8 mouse cellular contexts compared by ENCODE assay signal in the genomic region with DNA sequence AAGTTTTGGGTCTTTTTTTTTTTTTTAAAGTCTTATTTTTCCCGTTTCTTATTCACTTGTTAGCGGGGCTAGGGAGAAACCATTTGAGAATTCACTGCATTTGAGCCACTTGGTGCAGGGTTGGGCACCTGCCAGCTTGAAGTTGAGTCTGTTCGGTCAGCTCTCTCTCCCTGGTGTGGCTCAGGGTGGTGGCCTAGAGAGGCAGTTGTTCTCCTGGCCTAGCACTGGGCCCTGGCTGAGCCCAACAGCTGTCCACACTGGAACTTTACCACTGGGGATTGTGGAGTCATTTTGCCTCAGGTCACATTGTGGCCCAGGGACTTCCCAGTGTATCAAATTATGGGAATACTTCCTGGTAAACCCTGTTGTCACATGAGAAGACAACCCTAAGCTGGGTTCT. TPM values are rescaled to one million over a fixed set of nuclear protein-coding genes. Genes with fewer than 3 reads are reported as not detected.
DNase-seq lines count a peak whose midpoint lies in the region; ATAC-seq and TF ChIP-seq lines count a peak whose summit lies in the region.

No protein-coding gene starts in this region.

- H3ac ChIP-seq in myocyte (ENCODE audit: control insufficient read depth, insufficient read length), result peak overlapping the region; percentile 47

- peak overlapping the region; percentile 64; the same call in 1 of the 2 replicates for H3K4me3 ChIP-seq in liver, embryonic 11.5 days (ENCODE audit: low read depth, low read length)
- peak overlapping the region; percentile 78 for H3K4me3 ChIP-seq in gastrocnemius, adult 2 months
- peak overlapping the region; percentile 51 for H3K4me3 ChIP-seq in hindbrain, postnatal 0 days (ENCODE audit: low read length)
- H3K4me3 ChIP-seq in myocyte, result peak overlapping the region; percentile 48

- ATAC-seq in liver, embryonic 11.5 days (replicated peaks; ENCODE audit: low FRiP score), result no peak
- ATAC-seq in hindbrain, postnatal 0 days, result no peak
- ATAC-seq in megakaryocyte, adult 5-6 weeks (ENCODE audit: poor library complexity, severe bottlenecking), result no peak

- peaks cover 35% of the 10 kb centered on the region for H3K27me3 ChIP-seq in liver, embryonic 11.5 days (replicated peaks; ENCODE audit: control insufficient read depth, insufficient read depth, low read length)
- no peaks in the 10 kb centered on the region for H3K27me3 ChIP-seq in hindbrain, postnatal 0 days (ENCODE audit: insufficient read depth, low read length)
- H3K27me3 ChIP-seq in myocyte (ENCODE audit: control insufficient read depth, insufficient read depth, insufficient read length), result no peaks in the 10 kb centered on the region

- H3K4me1 ChIP-seq in liver, embryonic 11.5 days (replicated peaks; ENCODE audit: control insufficient read depth, insufficient read depth, low read length), result peaks cover 13% of the 10 kb centered on the region
- peaks cover 3% of the 10 kb centered on the region; the same call in 1 of the 2 replicates for H3K4me1 ChIP-seq in hindbrain, postnatal 0 days (ENCODE audit: insufficient read depth, low read length)

- H3K36me3 ChIP-seq in liver, embryonic 11.5 days (ENCODE audit: control insufficient read depth, insufficient read depth, low read length), result no peaks in the 10 kb centered on the region
- no peaks in the 10 kb centered on the region for H3K36me3 ChIP-seq in hindbrain, postnatal 0 days (ENCODE audit: insufficient read depth, low read length)
- H3K36me3 ChIP-seq in myocyte (ENCODE audit: control insufficient read depth, insufficient read depth), result no peaks in the 10 kb centered on the region

- no peaks in the 10 kb centered on the region for H3K9me3 ChIP-seq in liver, embryonic 11.5 days (ENCODE audit: control insufficient read depth, low read length)
- no peaks in the 10 kb centered on the region for H3K9me3 ChIP-seq in hindbrain, postnatal 0 days (ENCODE audit: low read length)

- peaks cover 50% of the 10 kb centered on the region for H3K79me2 ChIP-seq in myocyte (ENCODE audit: control insufficient read depth, insufficient read depth)

- DNase-seq in liver, embryonic 11.5 days (ENCODE audit: low spot score), result no peak
- DNase-seq in liver, result no peak
- DNase-seq in gastrocnemius, adult 2 months, result peak; percentile 78
- DNase-seq in hindbrain, postnatal 0 days (ENCODE audit: low spot score), result no peak
- DNase-seq in urinary bladder, postnatal 4 days (ENCODE audit: low spot score in 2 of 2), result no peak
- no peak for DNase-seq in c-Kit-positive CD71-positive TER-119-positive erythroid progenitor cells, embryonic 14.5 days (ENCODE audit: low spot score)

- WGBS in liver, embryonic 11.5 days, result 56% methylated on average over 3 of the region's 3 CpGs
- 37% methylated on average over 3 of the region's 3 CpGs for WGBS in hindbrain, postnatal 0 days

- H3K9ac ChIP-seq in liver, embryonic 11.5 days (ENCODE audit: low read depth, low read length), result no peak overlapping the region
- H3K9ac ChIP-seq in hindbrain, postnatal 0 days (replicated peaks; ENCODE audit: low read length), result no peak overlapping the region

- H3K27ac ChIP-seq in liver, embryonic 11.5 days (ENCODE audit: low read depth, low read length), result no peak overlapping the region
- H3K27ac ChIP-seq in gastrocnemius, adult 2 months, result peak overlapping the region; percentile 98
- H3K27ac ChIP-seq in hindbrain, postnatal 0 days, result no peak overlapping the region

- no peak for TF ChIP-seq CTCF in gastrocnemius, adult 2 months (IDR thresholded peaks at IDR 0.05)
- no peak for TF ChIP-seq CTCF in hindbrain, postnatal 0 days (IDR thresholded peaks at IDR 0.05; ENCODE audit: low read depth)

- peak; percentile 31 for TF ChIP-seq POLR2A in myocyte (IDR thresholded peaks at IDR 0.05; ENCODE audit: insufficient read length, low read depth)

- peak overlapping the region; percentile 99 for H3K4me2 ChIP-seq in liver, embryonic 11.5 days
- H3K4me2 ChIP-seq in hindbrain, postnatal 0 days (ENCODE audit: low read depth, low read length), result peak overlapping the region; percentile 91
- peak overlapping the region; percentile 79 for H3K4me2 ChIP-seq in myocyte (ENCODE audit: low read depth)

- intact Hi-C loops in gastrocnemius, adult 2 months (cut with DNase I), result no loop called here

TF ChIP-seq in myocyte, 11 proteins besides CTCF, POLR2A, EP300 and RAD21:
- no peak for TF ChIP-seq REST (IDR thresholded peaks at IDR 0.05; ENCODE audit: insufficient read depth, insufficient read length)
- TF ChIP-seq CEBPB (IDR thresholded peaks at IDR 0.05; ENCODE audit: insufficient read depth, poor library complexity, severe bottlenecking), result no peak
- peak; percentile 75 for TF ChIP-seq TCF3 (IDR thresholded peaks at IDR 0.05; ENCODE audit: insufficient read length, low read depth)
- TF ChIP-seq USF1 (IDR thresholded peaks at IDR 0.05; ENCODE audit: low read depth), result peak; percentile 31
- no peak for TF ChIP-seq MAX (IDR thresholded peaks at IDR 0.05; ENCODE audit: low read depth)
- TF ChIP-seq E2F4 (IDR thresholded peaks at IDR 0.05; ENCODE audit: insufficient read depth), result no peak
- TF ChIP-seq POLR2AphosphoS2 (IDR thresholded peaks at IDR 0.05; ENCODE audit: insufficient read length, low read depth), result no peak
- TF ChIP-seq MYOG (IDR thresholded peaks at IDR 0.05; ENCODE audit: control insufficient read depth in 1 of 3, insufficient read depth in 1 of 3, insufficient read length in 2 of 3, low read depth in 2 of 3), result peak; percentile 86 to 98 (median 93)
- TF ChIP-seq TCF12 (IDR thresholded peaks at IDR 0.05; ENCODE audit: insufficient read depth, poor library complexity, severe bottlenecking), result peak; percentile 81
- no peak for TF ChIP-seq SRF (IDR thresholded peaks at IDR 0.05; ENCODE audit: control insufficient read depth, insufficient read length, low read depth)
- peak; percentile 83 to 95 (median 88) for TF ChIP-seq MYOD1 (IDR thresholded peaks at IDR 0.05; ENCODE audit: control insufficient read depth in 1 of 3, insufficient read length in 2 of 3, low read depth in 2 of 3)
TF ChIP-seq in myocyte: peak in this region for 5.

RNA-seq across cellular contexts. Expression of a gene that starts 0.7 kb away (rescaled TPM):
- 0.36 and 0.40 TPM in 2 replicates for polyA plus RNA-seq in liver, embryonic 11.5 days (2014; fragmentation: Nextera tagmentation; extraction: Ambion mirVana)
- 10 to 100 TPM; 39.9 to 46.5 TPM for total RNA-seq in gastrocnemius, adult 2 months (2021)
- 1.9 and 3.3 TPM in 2 replicates for total RNA-seq in hindbrain, postnatal 0 days (2014; rRNA removed)
- polyA plus RNA-seq in hindbrain, postnatal 0 days (2015; fragmentation: Nextera tagmentation; extraction: Ambion mirVana), result 1.9 and 2.0 TPM in 2 replicates
- polyA plus RNA-seq in myocyte (2012; fragmentation: generic; extraction: Trizol), result 51.1 TPM
- not detected in 2 replicates for total RNA-seq in megakaryocyte, adult 5-6 weeks (2015)
- 1.3 TPM in 1 of 2 replicates, not detected in the other for total RNA-seq in megakaryocyte, adult 5-6 weeks (2017)

RNA-seq across cellular contexts. Expression of a gene that starts 26.9 kb away (rescaled TPM):
- polyA plus RNA-seq in liver, embryonic 11.5 days (2014; fragmentation: Nextera tagmentation; extraction: Ambion mirVana), result 1.2 and 1.6 TPM in 2 replicates
- total RNA-seq in gastrocnemius, adult 2 months (2021), result 1 to 10 TPM; 2.0 to 2.1 TPM
- total RNA-seq in hindbrain, postnatal 0 days (2014; rRNA removed), result 23.1 and 29.0 TPM in 2 replicates
- 4.9 and 5.3 TPM in 2 replicates for polyA plus RNA-seq in hindbrain, postnatal 0 days (2015; fragmentation: Nextera tagmentation; extraction: Ambion mirVana)
- 25.4 TPM for polyA plus RNA-seq in myocyte (2012; fragmentation: generic; extraction: Trizol)
- not detected in 2 replicates for total RNA-seq in megakaryocyte, adult 5-6 weeks (2015)
- not detected in 2 replicates for total RNA-seq in megakaryocyte, adult 5-6 weeks (2017)

RNA-seq across cellular contexts. Expression of a gene that starts 47.1 kb away (rescaled TPM):
- 318 and 355 TPM in 2 replicates for polyA plus RNA-seq in liver, embryonic 11.5 days (2014; fragmentation: Nextera tagmentation; extraction: Ambion mirVana)
- total RNA-seq in gastrocnemius, adult 2 months (2021), result 10 to 100 TPM; 38.5 to 46.9 TPM
- 71.3 and 83.2 TPM in 2 replicates for total RNA-seq in hindbrain, postnatal 0 days (2014; rRNA removed)
- 234 and 236 TPM in 2 replicates for polyA plus RNA-seq in hindbrain, postnatal 0 days (2015; fragmentation: Nextera tagmentation; extraction: Ambion mirVana)
- 137 TPM for polyA plus RNA-seq in myocyte (2012; fragmentation: generic; extraction: Trizol)
- 174 and 182 TPM in 2 replicates for total RNA-seq in megakaryocyte, adult 5-6 weeks (2015)
- 86.5 and 88.9 TPM in 2 replicates for total RNA-seq in megakaryocyte, adult 5-6 weeks (2017)

RNA-seq across cellular contexts. Expression of a gene that starts 47.4 kb away (rescaled TPM):
- 42.2 and 53.9 TPM in 2 replicates for polyA plus RNA-seq in liver, embryonic 11.5 days (2014; fragmentation: Nextera tagmentation; extraction: Ambion mirVana)
- total RNA-seq in gastrocnemius, adult 2 months (2021), result 10 to 100 TPM; 24.8 to 28.9 TPM
- 4.3 and 5.7 TPM in 2 replicates for total RNA-seq in hindbrain, postnatal 0 days (2014; rRNA removed)
- polyA plus RNA-seq in hindbrain, postnatal 0 days (2015; fragmentation: Nextera tagmentation; extraction: Ambion mirVana), result 23.5 and 27.4 TPM in 2 replicates
- 34.5 TPM for polyA plus RNA-seq in myocyte (2012; fragmentation: generic; extraction: Trizol)
- total RNA-seq in megakaryocyte, adult 5-6 weeks (2015), result 60.9 and 69.8 TPM in 2 replicates
- total RNA-seq in megakaryocyte, adult 5-6 weeks (2017), result 79.7 and 84.8 TPM in 2 replicates
